Mouse (Mus musculus): ENCODE measurements at regions not wholly inside any gene's neighbourhood (a gene's known extent, or its start where the extent isn't known, plus 50 kb on each side); places are given as distances from the start of the nearest gene placed in this dataset.
"Not testable (repeated sequence)": the region's sequence is repeated elsewhere in the genome, so short reads cannot be mapped to it uniquely, and the experiment has no call there.

GRCm38 (mm10) chr1:16904690-16905089 lies 811.6 kb upstream of the 4930444P10Rik start:
- ATAC-seq (replicated peaks; ENCODE audit: low FRiP score, low TSS enrichment, poor library complexity, severe bottlenecking): no peak

GRCm38 (mm10) chr1:16868383-16868782 lies 775.3 kb upstream of the 4930444P10Rik start:
- ATAC-seq (replicated peaks; ENCODE audit: low FRiP score, low TSS enrichment, poor library complexity, severe bottlenecking): not testable (repeated sequence)

GRCm38 (mm10) chr1:16867086-16867835 lies 774.1 kb upstream of the 4930444P10Rik start:
- ATAC-seq (replicated peaks; ENCODE audit: low FRiP score, low TSS enrichment, poor library complexity, severe bottlenecking): not testable (repeated sequence)

GRCm38 (mm10) chr1:16837111-16837510 lies 744.0 kb upstream of the 4930444P10Rik start:
- 0 out of 2 replicates have a peak, but pooled peaks have one; percentile 47 for ATAC-seq (replicated peaks; ENCODE audit: low FRiP score, low TSS enrichment, poor library complexity, severe bottlenecking)

GRCm38 (mm10) chr1:16824709-16825108 lies 731.6 kb upstream of the 4930444P10Rik start:
- ATAC-seq (replicated peaks; ENCODE audit: low FRiP score, low TSS enrichment, poor library complexity, severe bottlenecking): not testable (repeated sequence)

GRCm38 (mm10) chr1:16824057-16824456 lies 730.9 kb upstream of the 4930444P10Rik start:
- ATAC-seq (replicated peaks; ENCODE audit: low FRiP score, low TSS enrichment, poor library complexity, severe bottlenecking): no peak

DNA sequence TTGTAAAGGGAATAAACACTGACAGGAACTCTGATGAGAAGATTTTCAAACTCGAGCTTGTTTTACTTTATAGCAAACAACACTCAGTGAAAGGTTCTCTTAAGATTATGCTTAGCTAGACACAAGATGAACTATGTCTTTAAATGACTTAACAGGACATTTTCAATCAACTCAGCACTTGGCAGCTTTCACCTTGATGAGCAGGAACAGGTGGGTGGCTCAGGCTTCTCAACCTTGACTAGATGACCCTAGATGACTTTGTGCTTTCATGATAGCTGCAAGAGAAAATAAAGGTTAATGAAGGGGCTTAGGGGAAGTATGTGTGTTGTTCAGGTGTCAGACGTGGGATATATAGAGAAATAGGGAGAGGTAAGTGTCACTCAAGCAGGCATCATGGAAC lies 728.1 kb upstream of the 4930444P10Rik start:
- no peak for ATAC-seq (replicated peaks; ENCODE audit: low FRiP score, low TSS enrichment, poor library complexity, severe bottlenecking)

DNA sequence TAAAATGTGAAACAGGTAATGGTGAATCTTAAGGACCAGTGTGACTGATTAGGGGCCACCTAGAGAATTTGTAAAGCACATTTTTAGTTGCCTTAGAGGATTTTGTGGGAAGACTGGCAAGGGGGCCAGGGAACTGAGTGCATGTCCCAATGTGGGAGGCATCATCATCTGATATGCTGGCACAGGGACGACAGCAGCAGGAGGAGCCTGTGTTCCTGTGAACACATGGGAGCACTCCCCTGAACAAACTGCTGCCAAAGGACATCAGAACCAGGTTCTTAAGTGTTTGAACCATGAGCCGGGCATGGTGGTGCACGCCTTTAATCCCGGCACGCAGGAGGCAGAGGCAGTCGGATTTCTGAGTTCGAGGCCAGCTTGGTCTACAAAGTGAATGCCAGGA lies 723.4 kb upstream of the 4930444P10Rik start:
- no peak for ATAC-seq (replicated peaks; ENCODE audit: low FRiP score, low TSS enrichment, poor library complexity, severe bottlenecking)

- no peak for ATAC-seq (replicated peaks; ENCODE audit: low FRiP score, low TSS enrichment, poor library complexity, severe bottlenecking)
These were observed 722.6 kb upstream of the 4930444P10Rik start for GRCm38 (mm10) chr1:16815731-16816130.

DNA sequence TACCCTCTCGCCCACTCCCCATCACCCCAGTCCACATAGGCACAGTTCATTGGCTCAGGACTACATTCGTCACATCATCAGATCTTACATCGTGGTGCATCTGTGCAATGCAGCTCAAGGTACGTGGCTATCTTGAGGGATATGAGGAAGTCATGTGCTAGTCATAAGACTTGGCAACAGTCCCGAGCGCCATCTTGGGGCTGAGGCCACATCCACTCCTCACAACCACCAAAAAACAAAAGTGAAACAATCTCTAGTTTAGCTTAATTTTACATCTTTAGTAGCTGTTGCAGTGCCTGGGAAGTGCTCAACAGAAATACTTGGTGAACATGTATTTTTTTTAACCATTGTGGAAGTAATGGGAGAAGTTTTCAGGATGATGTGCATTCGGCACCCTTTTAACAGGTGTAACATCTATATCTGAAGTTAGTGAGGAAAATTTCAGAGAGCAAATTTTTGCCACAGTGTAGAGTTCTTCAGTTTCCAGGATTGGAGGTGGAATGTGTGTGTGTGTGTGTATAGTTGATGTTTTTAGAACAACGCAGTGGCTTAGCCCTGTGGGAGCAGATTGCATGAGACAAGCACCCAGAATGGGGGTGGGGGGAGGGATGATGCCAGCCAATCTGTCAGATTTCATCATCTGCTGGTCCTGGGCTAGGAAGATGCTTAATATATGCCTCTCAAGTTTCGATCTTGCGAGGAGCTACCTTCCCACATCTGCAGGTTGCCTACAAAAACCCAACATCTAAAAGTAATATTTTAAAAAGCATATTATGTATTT lies 716.4 kb upstream of the 4930444P10Rik start:
- no peak for ATAC-seq (replicated peaks; ENCODE audit: low FRiP score, low TSS enrichment, poor library complexity, severe bottlenecking)

- ATAC-seq (replicated peaks; ENCODE audit: low FRiP score, low TSS enrichment, poor library complexity, severe bottlenecking): peak; percentile 73; the same call in 1 of the 2 replicates
These were observed 705.2 kb upstream of the 4930444P10Rik start for GRCm38 (mm10) chr1:16798292-16798691.

GRCm38 (mm10) chr1:16796449-16796848 lies 703.3 kb upstream of the 4930444P10Rik start:
- ATAC-seq (replicated peaks; ENCODE audit: low FRiP score, low TSS enrichment, poor library complexity, severe bottlenecking): no peak

- no peak for ATAC-seq (replicated peaks; ENCODE audit: low FRiP score, low TSS enrichment, poor library complexity, severe bottlenecking)
These were observed 697.7 kb upstream of the 4930444P10Rik start for GRCm38 (mm10) chr1:16790733-16791309.

DNA sequence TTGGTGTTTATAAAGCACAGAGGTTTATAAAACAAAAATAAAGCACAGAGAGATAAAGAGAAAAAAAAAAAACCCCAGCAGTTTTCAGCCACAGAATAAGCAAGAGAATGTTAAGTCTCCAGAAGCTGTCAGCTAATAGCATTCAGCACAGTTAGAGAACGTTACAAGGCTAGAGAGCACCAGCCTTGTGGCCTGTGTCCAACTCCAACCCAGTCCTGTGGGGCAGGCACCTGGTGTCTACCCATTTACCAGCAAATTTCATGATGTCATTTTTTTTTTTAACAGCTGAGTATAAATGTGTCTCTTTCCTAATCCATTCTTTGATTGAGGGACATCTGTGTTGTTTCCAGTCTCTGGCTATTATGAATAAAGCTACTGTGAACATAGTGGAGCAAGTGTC lies 686.7 kb upstream of the 4930444P10Rik start:
- ATAC-seq (replicated peaks; ENCODE audit: low FRiP score, low TSS enrichment, poor library complexity, severe bottlenecking): no peak

- ATAC-seq (replicated peaks; ENCODE audit: low FRiP score, low TSS enrichment, poor library complexity, severe bottlenecking): no peak
These were observed 667.8 kb upstream of the 4930444P10Rik start for GRCm38 (mm10) chr1:16760951-16761350.

Measured in megakaryocyte-erythroid progenitor cell, adult 5-6 weeks (primary cell).